Mouse (Mus musculus): ENCODE data around the gene Tspan7. TPM values are rescaled to one million over a fixed set of nuclear protein-coding genes. Genes with fewer than 3 reads are reported as not detected.

Gene Tspan7
- polyA plus RNA-seq, 1 experiment from 2014 or later = 549 TPM

DNA sequence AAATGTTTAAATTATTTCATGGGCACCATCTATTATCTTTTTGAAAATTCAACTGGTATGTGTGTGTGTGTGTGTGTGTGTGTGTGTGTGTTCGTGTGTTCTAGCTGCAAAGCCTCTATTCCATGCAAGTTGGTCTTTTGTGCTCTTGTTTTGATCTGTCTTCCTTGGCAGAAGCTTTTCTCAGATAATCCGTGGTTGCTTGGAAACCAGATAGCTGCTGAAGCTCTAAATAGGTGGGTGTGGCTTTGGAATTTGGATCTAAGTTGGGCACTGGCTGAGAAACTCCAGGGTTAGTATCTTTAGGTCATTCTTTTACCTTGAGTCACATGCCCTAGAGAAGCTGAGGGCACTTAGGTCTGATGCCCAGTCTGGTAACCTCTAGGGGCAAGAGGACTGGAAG, 50.5 kb downstream of the Tspan7 start:
- Histone ChIP-seq H3K4me3 (ENCODE audit: low read depth, low read length) (no peak overlapping the region), H3K9ac (ENCODE audit: low read depth, low read length) (no peak overlapping the region), H3K9me3 (replicated peaks; ENCODE audit: control insufficient read depth, low read length, poor library complexity, severe bottlenecking) (no peaks in the 10 kb centered on the region), H3K4me2 (ENCODE audit: low read length) (no peak overlapping the region), H3K27me3 (ENCODE audit: control insufficient read depth, insufficient read depth, low read depth, low read length) (no peaks in the 10 kb centered on the region), H3K27ac (ENCODE audit: low read length) (no peak overlapping the region), H3K36me3 (ENCODE audit: control insufficient read depth, insufficient read depth, low read length) (no peaks in the 10 kb centered on the region), H3K4me1 (ENCODE audit: control insufficient read depth, insufficient read depth, low read length) (peaks cover 4% of the 10 kb centered on the region)
- ATAC-seq = no peak; the same call in 1 of the 2 replicates
- WGBS = 6% methylated on average over 2 of the region's 2 CpGs

DNA sequence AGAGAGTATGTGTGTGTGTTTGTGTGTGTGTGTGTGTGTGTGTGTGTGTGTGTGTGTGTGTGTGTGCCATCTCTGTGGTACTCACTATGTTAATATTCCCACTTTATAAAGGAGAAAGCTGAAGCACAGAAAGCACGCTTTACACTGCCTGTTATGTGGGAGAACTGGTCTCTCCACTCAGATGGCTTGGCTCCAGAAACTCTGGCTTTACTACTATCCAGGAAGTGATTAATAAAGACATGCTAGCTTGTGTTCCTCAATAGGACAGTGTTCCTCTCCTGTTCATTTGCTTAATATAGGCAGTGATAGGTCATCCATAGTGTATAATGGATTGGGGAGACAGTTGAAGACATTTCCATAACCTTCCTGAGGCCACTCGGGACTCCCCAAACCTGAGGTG, 54.1 kb downstream of the Tspan7 start:
- Histone ChIP-seq H3K9ac (ENCODE audit: low read depth, low read length) (no peak overlapping the region), H3K4me1 (ENCODE audit: control insufficient read depth, insufficient read depth, low read length) (peaks cover 4% of the 10 kb centered on the region), H3K4me2 (ENCODE audit: low read length) (no peak overlapping the region), H3K9me3 (replicated peaks; ENCODE audit: control insufficient read depth, low read length, poor library complexity, severe bottlenecking) (no peaks in the 10 kb centered on the region), H3K27ac (ENCODE audit: low read length) (no peak overlapping the region), H3K4me3 (ENCODE audit: low read depth, low read length) (no peak overlapping the region), H3K36me3 (ENCODE audit: control insufficient read depth, insufficient read depth, low read length) (no peaks in the 10 kb centered on the region), H3K27me3 (ENCODE audit: control insufficient read depth, insufficient read depth, low read depth, low read length) (no peaks in the 10 kb centered on the region)
- 78% methylated on average over 2 of the region's 2 CpGs for WGBS
- ATAC-seq = no peak

DNA sequence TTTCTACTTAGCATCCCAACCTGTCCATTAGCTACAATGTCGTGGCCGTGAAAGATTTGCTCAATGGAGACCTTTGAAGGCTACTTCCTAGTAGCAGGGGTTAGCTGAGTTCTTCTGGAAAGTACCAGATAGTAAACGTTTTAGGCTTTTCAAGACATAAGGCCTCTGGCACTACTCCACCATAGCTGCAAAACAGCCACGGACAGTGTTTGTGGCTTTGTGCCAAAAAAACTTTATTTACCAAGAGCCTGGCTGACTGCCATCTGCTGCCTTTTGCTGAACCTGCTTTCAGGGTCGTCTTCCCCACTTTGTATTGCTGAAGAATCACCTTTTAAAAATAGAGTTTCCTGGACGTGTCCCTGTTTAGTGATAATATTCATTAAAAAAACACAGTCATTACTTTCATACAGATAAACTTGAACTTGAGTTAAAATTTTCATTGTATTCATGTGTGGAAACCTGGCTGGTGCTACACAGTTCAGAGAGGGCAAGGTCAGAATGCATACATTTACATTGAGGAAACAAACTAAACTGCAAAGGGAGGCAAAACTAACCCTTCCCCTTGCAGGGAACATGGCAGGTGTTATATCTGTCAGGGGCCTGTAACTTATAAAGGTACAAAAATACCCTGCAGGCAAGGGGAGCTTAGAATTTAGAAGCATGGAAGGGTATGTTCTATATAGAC, 54.7 kb downstream of the Tspan7 start:
- WGBS = 57% methylated on average over 6 of the region's 6 CpGs
- H3K9ac ChIP-seq (ENCODE audit: low read depth, low read length) = no peak overlapping the region

DNA sequence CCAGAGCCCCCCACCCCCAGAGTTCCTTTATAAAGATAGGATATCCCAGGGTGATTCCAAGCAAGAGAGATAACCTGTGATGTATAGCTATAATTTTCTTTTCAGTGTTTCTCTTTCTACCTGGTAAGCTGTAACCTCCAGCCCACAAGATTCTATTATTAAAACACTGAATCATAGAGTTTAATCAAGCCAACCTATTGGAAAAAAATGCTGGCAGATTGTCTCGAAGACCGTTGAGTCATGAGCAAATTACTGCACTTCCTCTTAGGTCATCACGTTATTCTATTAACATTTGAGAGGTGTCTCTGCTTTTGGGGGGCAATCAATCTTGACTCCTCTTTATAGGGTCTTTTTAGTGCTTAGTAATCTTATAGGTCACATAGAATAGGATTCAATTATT, 61.9 kb downstream of the Tspan7 start:
- Histone ChIP-seq H3K27ac (ENCODE audit: low read length) (no peak overlapping the region), H3K27me3 (ENCODE audit: control insufficient read depth, insufficient read depth, low read depth, low read length) (no peaks in the 10 kb centered on the region), H3K9ac (ENCODE audit: low read depth, low read length) (no peak overlapping the region), H3K36me3 (ENCODE audit: control insufficient read depth, insufficient read depth, low read length) (no peaks in the 10 kb centered on the region), H3K4me3 (ENCODE audit: low read depth, low read length) (no peak overlapping the region), H3K9me3 (replicated peaks; ENCODE audit: control insufficient read depth, low read length, poor library complexity, severe bottlenecking) (no peaks in the 10 kb centered on the region), H3K4me1 (ENCODE audit: control insufficient read depth, insufficient read depth, low read length) (no peaks in the 10 kb centered on the region), H3K4me2 (ENCODE audit: low read length) (no peak overlapping the region)
- WGBS = 86% methylated on average over 3 of the region's 3 CpGs
- no peak for ATAC-seq

More for the DNA sequence above, 54.7 kb downstream of the Tspan7 start:
- no peaks in the 10 kb centered on the region for H3K36me3 ChIP-seq (ENCODE audit: control insufficient read depth, insufficient read depth, low read length)
- H3K4me1 ChIP-seq (ENCODE audit: control insufficient read depth, insufficient read depth, low read length) = peaks cover 4% of the 10 kb centered on the region
- no peaks in the 10 kb centered on the region for H3K9me3 ChIP-seq (replicated peaks; ENCODE audit: control insufficient read depth, low read length, poor library complexity, severe bottlenecking)
- no peak overlapping the region for H3K4me3 ChIP-seq (ENCODE audit: low read depth, low read length)
- no peaks in the 10 kb centered on the region for H3K27me3 ChIP-seq (ENCODE audit: control insufficient read depth, insufficient read depth, low read depth, low read length)
- no peak overlapping the region for H3K4me2 ChIP-seq (ENCODE audit: low read length)
- no peak overlapping the region for H3K27ac ChIP-seq (ENCODE audit: low read length)
- no peak for ATAC-seq

DNA sequence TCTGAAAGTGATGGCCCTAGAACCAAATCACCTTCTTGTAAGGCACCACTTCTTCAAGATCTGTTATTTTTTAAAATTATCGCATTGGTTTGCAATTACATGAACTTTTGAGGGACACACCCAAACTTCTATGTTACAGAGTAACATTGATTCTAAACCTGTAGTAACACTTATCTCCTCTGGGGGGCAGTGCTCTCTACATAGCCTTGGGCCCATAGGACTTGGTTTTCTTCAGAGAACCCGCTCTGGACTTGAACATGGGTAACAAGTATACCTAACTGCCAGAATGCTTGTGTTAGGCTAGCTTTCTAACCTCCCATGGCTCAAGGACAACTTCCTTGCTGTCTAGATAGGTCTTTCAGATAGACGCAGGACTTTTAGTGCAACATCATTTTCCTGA, 64.8 kb downstream of the Tspan7 start:
- ATAC-seq = no peak
- Histone ChIP-seq H3K27ac (ENCODE audit: low read length) (no peak overlapping the region), H3K27me3 (ENCODE audit: control insufficient read depth, insufficient read depth, low read depth, low read length) (no peaks in the 10 kb centered on the region), H3K9ac (ENCODE audit: low read depth, low read length) (no peak overlapping the region), H3K4me1 (ENCODE audit: control insufficient read depth, insufficient read depth, low read length) (no peaks in the 10 kb centered on the region), H3K4me3 (ENCODE audit: low read depth, low read length) (no peak overlapping the region), H3K36me3 (ENCODE audit: control insufficient read depth, insufficient read depth, low read length) (no peaks in the 10 kb centered on the region), H3K4me2 (ENCODE audit: low read length) (no peak overlapping the region), H3K9me3 (replicated peaks; ENCODE audit: control insufficient read depth, low read length, poor library complexity, severe bottlenecking) (no peaks in the 10 kb centered on the region)
- 79% methylated on average over 3 of the region's 3 CpGs for WGBS

DNA sequence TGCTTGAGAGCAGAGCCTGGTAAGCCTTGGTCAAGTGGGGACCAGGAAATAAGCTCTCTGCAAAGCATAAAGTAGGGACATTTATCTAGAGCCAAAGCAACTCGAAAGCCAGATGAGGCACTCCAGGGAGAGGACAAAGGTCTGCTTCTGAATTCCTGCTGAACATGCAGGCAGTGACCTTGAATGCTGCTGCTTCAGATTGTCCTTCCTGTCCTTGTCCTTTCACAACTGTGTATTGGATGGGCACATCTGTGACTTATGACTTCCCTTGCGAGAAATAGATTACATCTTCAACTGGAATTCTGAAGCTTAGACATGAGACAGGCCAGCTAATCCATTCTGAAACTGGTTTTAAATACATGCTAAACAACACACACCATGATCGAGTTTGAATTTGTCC, 71.9 kb downstream of the Tspan7 start:
- H3K4me2 ChIP-seq (ENCODE audit: low read length) = no peak overlapping the region

DNA sequence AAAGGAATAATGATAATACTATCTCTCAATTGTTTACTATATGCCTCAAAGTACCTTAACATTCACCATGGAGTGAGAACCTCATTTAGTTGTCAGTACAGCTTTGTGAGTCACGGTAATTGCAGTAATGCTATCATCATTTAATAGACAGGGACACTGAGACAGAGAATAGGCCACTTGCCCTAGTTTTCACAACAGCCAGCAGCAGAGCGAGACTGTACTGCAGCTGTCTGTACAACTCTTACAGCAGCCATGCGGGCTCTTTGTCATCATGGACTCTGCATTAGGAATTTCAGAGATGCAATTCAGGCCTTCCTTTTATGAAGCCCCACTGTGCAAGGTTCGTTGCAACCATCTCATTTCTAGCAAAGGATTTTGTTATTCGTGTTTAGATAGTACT, 72.6 kb downstream of the Tspan7 start:
- Histone ChIP-seq H3K27me3 (ENCODE audit: control insufficient read depth, insufficient read depth, low read depth, low read length) (no peaks in the 10 kb centered on the region), H3K36me3 (ENCODE audit: control insufficient read depth, insufficient read depth, low read length) (no peaks in the 10 kb centered on the region), H3K9me3 (replicated peaks; ENCODE audit: control insufficient read depth, low read length, poor library complexity, severe bottlenecking) (no peaks in the 10 kb centered on the region), H3K4me2 (ENCODE audit: low read length) (no peak overlapping the region), H3K9ac (ENCODE audit: low read depth, low read length) (no peak overlapping the region), H3K27ac (ENCODE audit: low read length) (no peak overlapping the region), H3K4me1 (ENCODE audit: control insufficient read depth, insufficient read depth, low read length) (no peaks in the 10 kb centered on the region), H3K4me3 (ENCODE audit: low read depth, low read length) (no peak overlapping the region)
- 64% methylated on average over 5 of the region's 5 CpGs for WGBS
- no peak for ATAC-seq

More for the DNA sequence above, 71.9 kb downstream of the Tspan7 start:
- WGBS = 75% methylated on average over 3 of the region's 3 CpGs
- Histone ChIP-seq H3K9me3 (replicated peaks; ENCODE audit: control insufficient read depth, low read length, poor library complexity, severe bottlenecking) (no peaks in the 10 kb centered on the region), H3K27me3 (ENCODE audit: control insufficient read depth, insufficient read depth, low read depth, low read length) (no peaks in the 10 kb centered on the region), H3K36me3 (ENCODE audit: control insufficient read depth, insufficient read depth, low read length) (no peaks in the 10 kb centered on the region), H3K4me1 (ENCODE audit: control insufficient read depth, insufficient read depth, low read length) (no peaks in the 10 kb centered on the region), H3K27ac (ENCODE audit: low read length) (no peak overlapping the region), H3K9ac (ENCODE audit: low read depth, low read length) (no peak overlapping the region), H3K4me3 (ENCODE audit: low read depth, low read length) (no peak overlapping the region)
- no peak for ATAC-seq

DNA sequence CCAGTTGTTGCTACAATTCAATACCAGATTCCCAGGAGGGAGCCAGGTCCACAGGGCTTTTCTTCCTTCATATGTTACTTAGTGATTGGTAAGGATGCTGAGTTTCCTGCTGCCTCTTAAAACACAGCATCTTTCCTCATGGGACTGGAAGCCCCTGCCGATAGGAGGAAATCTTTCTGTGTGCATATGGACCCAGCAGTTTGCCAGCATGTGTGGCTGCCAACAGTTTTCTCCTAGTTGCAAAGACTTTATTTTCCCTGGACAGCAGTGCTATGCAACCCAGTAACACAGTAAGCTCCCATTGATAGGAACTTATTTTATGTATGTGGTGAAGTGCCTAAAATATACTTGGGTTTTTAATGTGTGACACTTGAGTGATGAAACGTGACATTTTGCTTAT, 73.7 kb downstream of the Tspan7 start:
- 68% methylated on average over 2 of the region's 2 CpGs for WGBS
- H3K36me3 ChIP-seq (ENCODE audit: control insufficient read depth, insufficient read depth, low read length) = no peaks in the 10 kb centered on the region
- H3K27ac ChIP-seq (ENCODE audit: low read length) = no peak overlapping the region
- no peak overlapping the region for H3K9ac ChIP-seq (ENCODE audit: low read depth, low read length)
- ATAC-seq = no peak
- H3K27me3 ChIP-seq (ENCODE audit: control insufficient read depth, insufficient read depth, low read depth, low read length) = no peaks in the 10 kb centered on the region
- H3K4me3 ChIP-seq (ENCODE audit: low read depth, low read length) = no peak overlapping the region
- no peaks in the 10 kb centered on the region for H3K9me3 ChIP-seq (replicated peaks; ENCODE audit: control insufficient read depth, low read length, poor library complexity, severe bottlenecking)
- H3K4me1 ChIP-seq (ENCODE audit: control insufficient read depth, insufficient read depth, low read length) = no peaks in the 10 kb centered on the region
- no peak overlapping the region for H3K4me2 ChIP-seq (ENCODE audit: low read length)

DNA sequence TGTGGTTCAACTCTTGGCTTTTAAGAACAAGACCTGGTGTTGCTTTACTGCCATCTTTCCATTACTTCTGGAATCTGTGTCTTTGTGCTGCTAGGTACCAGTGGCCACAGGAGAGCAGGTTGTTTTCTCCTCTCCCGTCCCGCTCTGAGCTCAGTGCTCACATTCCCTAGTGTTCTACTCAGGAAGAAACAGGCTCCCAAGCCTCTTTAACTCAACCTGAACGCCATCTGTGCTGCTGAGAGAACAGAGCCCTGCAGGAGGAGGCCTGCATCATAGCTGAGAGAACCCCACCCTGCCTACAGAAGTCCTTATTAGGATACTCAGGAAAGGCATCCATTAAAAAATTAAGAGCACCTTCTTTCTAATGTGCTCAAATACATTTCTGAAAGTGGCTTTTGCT, 80.9 kb downstream of the Tspan7 start:
- Histone ChIP-seq H3K4me3 (ENCODE audit: low read depth, low read length) (no peak overlapping the region), H3K27me3 (ENCODE audit: control insufficient read depth, insufficient read depth, low read depth, low read length) (no peaks in the 10 kb centered on the region), H3K36me3 (ENCODE audit: control insufficient read depth, insufficient read depth, low read length) (no peaks in the 10 kb centered on the region), H3K4me2 (ENCODE audit: low read length) (no peak overlapping the region), H3K9me3 (replicated peaks; ENCODE audit: control insufficient read depth, low read length, poor library complexity, severe bottlenecking) (no peaks in the 10 kb centered on the region), H3K27ac (ENCODE audit: low read length) (no peak overlapping the region), H3K4me1 (ENCODE audit: control insufficient read depth, insufficient read depth, low read length) (no peaks in the 10 kb centered on the region), H3K9ac (ENCODE audit: low read depth, low read length) (no peak overlapping the region)
- 77% methylated on average over 3 of the region's 3 CpGs for WGBS
- no peak for ATAC-seq

Measured in midbrain, embryonic 16.5 days (tissue).